Mouse (Mus musculus): ENCODE results near the gene Olfr458. TPM values are rescaled to one million over a fixed set of nuclear protein-coding genes. Genes with fewer than 3 reads are reported as not detected.

The Olfr458 gene
- polyA plus RNA-seq (2015; fragmentation: Nextera tagmentation; extraction: Ambion mirVana): not detected in 2 replicates

DNA sequence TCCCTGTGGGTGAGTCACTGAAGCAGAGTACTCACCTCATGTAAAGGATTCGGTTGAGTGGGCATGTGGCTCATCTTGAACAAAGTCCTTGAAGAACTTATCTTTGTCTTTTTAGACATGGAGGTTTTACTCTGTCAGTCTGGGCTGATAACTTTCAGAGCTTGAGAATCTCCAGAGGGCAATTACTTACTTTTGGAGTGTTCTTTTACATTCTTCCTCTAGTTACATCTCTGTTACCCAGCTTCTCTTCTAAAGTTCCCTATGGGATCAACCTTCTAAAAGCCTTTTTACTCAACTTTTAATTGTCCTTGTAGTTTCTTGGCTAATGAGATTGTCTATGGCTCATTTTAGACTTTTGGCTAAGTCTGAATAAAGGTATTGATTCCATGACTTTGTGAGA, at the start of gene Olfr458:
Olfr458 (minus strand) TSS at position 101 of the 400 bp plus-strand sequence.

DNA sequence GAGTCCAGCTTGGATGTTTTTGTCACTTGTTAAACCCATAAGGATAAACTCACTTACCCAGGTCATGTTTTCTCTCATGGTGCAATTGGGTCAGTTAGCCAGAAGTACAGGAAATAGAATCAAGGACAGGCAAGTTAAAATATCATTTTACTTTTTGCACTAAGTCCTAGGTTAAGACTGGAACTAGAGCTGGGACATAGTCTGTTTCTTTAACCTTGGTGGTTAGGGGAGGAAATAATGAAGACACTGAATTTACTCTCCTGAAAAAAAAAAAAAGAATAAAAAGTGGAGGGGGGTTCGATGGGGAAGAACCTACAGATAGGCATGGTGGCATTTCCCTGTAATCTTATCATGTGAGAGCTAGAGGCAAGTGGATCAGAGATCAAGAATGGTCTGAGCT, 22.1 kb upstream of the Olfr458 start, which contains the start of gene Olfr456:
Olfr456 (minus strand) TSS at position 101 of the 400 bp plus-strand sequence.

DNA sequence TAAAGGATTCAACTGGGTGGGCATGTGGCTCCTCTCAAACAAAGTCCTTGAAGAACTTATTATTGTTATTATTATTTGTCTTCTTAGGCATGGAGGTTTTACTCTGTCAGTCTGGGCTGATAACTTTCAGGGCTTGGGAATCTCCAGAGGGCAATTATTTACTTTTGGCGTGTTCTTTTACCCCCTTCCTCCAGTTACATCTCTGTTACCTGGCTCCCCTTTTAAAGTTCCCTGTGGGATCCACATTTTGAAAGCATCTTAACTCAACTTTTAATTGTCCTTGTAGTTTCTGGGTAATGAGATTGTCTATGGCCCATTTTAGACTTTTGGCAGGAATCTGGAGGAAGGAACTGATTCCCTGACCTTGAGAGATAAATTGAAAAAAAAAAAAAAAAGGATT, 11.2 kb upstream of the Olfr458 start, which contains the start of gene Olfr457:
Olfr457 (minus strand) TSS at position 101 of the 400 bp plus-strand sequence.

DNA sequence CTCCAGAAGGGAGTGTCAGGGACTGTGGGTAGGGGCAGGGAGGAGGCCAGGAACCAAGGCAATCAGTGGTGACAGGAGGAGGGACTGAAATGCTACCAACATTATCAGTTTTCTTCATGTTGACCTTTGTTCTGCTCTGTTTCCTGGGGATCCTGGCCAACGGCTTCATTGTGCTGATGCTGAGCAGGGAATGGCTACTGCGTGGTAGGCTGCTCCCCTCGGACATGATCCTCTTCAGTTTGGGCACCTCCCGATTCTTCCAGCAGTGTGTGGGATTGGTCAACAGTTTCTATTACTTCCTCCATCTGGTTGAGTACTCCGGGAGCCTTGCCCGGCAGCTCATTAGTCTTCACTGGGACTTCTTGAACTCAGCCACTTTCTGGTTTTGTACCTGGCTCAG, 30.6 kb downstream of the Olfr458 start, which contains the start of gene Tas2r126:
Tas2r126 (plus strand) TSS at position 90 of the 400 bp plus-strand sequence.

Other genes with a start within 250 kb of the Olfr458 start
- not detected in 2 replicates for gene Tas2r144, start 249.9 kb downstream of the Olfr458 start, polyA plus RNA-seq (2015; fragmentation: Nextera tagmentation; extraction: Ambion mirVana)
- gene Gstk1, start 219.3 kb downstream of the Olfr458 start, polyA plus RNA-seq (2015; fragmentation: Nextera tagmentation; extraction: Ambion mirVana): 69.9 and 129 TPM in 2 replicates
- gene Tmem139, start 203.2 kb downstream of the Olfr458 start, polyA plus RNA-seq (2015; fragmentation: Nextera tagmentation; extraction: Ambion mirVana): 0.30 and 0.54 TPM in 2 replicates
- gene Casp2, start 200.2 kb downstream of the Olfr458 start, polyA plus RNA-seq (2015; fragmentation: Nextera tagmentation; extraction: Ambion mirVana): 12.3 and 19.0 TPM in 2 replicates
- 0.14 TPM in 1 of 2 replicates, not detected in the other for gene Clcn1, start 178.5 kb downstream of the Olfr458 start, polyA plus RNA-seq (2015; fragmentation: Nextera tagmentation; extraction: Ambion mirVana)
- 0.35 and 0.96 TPM in 2 replicates for gene Fam131b, start 140.6 kb downstream of the Olfr458 start, polyA plus RNA-seq (2015; fragmentation: Nextera tagmentation; extraction: Ambion mirVana)
- 103 and 107 TPM in 2 replicates for gene Zyx, start 115.6 kb downstream of the Olfr458 start, polyA plus RNA-seq (2015; fragmentation: Nextera tagmentation; extraction: Ambion mirVana)
- gene Epha1, start 91.9 kb downstream of the Olfr458 start, polyA plus RNA-seq (2015; fragmentation: Nextera tagmentation; extraction: Ambion mirVana): 1.5 TPM in 2 replicates
- gene Tas2r143, start 65.0 kb downstream of the Olfr458 start, polyA plus RNA-seq (2015; fragmentation: Nextera tagmentation; extraction: Ambion mirVana): not detected in 2 replicates
- gene Tas2r135, start 59.8 kb downstream of the Olfr458 start, polyA plus RNA-seq (2015; fragmentation: Nextera tagmentation; extraction: Ambion mirVana): not detected in 2 replicates
- gene Tas2r126, start 30.7 kb downstream of the Olfr458 start, polyA plus RNA-seq (2015; fragmentation: Nextera tagmentation; extraction: Ambion mirVana): 0.15 TPM in 1 of 2 replicates, not detected in the other
- gene Olfr457, start 11.1 kb upstream of the Olfr458 start, polyA plus RNA-seq (2015; fragmentation: Nextera tagmentation; extraction: Ambion mirVana): not detected in 2 replicates
- gene Olfr456, start 22.0 kb upstream of the Olfr458 start, polyA plus RNA-seq (2015; fragmentation: Nextera tagmentation; extraction: Ambion mirVana): 0.39 and 0.59 TPM in 2 replicates
- 0.11 and 0.14 TPM in 2 replicates for gene Olfr455, start 82.4 kb upstream of the Olfr458 start, polyA plus RNA-seq (2015; fragmentation: Nextera tagmentation; extraction: Ambion mirVana)
- gene Tcaf3, start 132.5 kb upstream of the Olfr458 start, polyA plus RNA-seq (2015; fragmentation: Nextera tagmentation; extraction: Ambion mirVana): 0.07 TPM in 1 of 2 replicates, not detected in the other
- 2.0 and 2.4 TPM in 2 replicates for gene Tcaf2, start 180.1 kb upstream of the Olfr458 start, polyA plus RNA-seq (2015; fragmentation: Nextera tagmentation; extraction: Ambion mirVana)
- 59.8 and 62.1 TPM in 2 replicates for gene Tcaf1, start 244.9 kb upstream of the Olfr458 start, polyA plus RNA-seq (2015; fragmentation: Nextera tagmentation; extraction: Ambion mirVana)

All from adrenal gland, postnatal 0 days (tissue).